Mouse (Mus musculus): ENCODE data around the gene Psmc3ip. TPM values are rescaled to one million over a fixed set of nuclear protein-coding genes. Genes with fewer than 3 reads are reported as not detected.
"Not testable (repeated sequence)": the region's sequence is repeated elsewhere in the genome, so short reads cannot be mapped to it uniquely, and the experiment has no call there.

The Psmc3ip gene
- polyA plus RNA-seq, 1 experiment from 2014 or later = 30.8 TPM

- Histone ChIP-seq H3K36me3 (peaks cover 11% of the 10 kb centered on the region), H3K27me3 (no peaks in the 10 kb centered on the region), H3K4me3 (replicated peaks) (no peak overlapping the region), H3K9ac (replicated peaks) (no peak overlapping the region), H3K9me3 (peaks cover 4% of the 10 kb centered on the region; the same call in 1 of the 2 replicates), H3K4me1 (replicated peaks) (no peaks in the 10 kb centered on the region), H3K27ac (no peak overlapping the region), H3K4me2 (replicated peaks) (no peak overlapping the region)
- ATAC-seq = no peak
- WGBS = 93% methylated on average over 2 of the region's 2 CpGs
Measured at GRCm38 (mm10) chr11:101131187-101131586, 36.0 kb upstream of the Psmc3ip start.

DNA sequence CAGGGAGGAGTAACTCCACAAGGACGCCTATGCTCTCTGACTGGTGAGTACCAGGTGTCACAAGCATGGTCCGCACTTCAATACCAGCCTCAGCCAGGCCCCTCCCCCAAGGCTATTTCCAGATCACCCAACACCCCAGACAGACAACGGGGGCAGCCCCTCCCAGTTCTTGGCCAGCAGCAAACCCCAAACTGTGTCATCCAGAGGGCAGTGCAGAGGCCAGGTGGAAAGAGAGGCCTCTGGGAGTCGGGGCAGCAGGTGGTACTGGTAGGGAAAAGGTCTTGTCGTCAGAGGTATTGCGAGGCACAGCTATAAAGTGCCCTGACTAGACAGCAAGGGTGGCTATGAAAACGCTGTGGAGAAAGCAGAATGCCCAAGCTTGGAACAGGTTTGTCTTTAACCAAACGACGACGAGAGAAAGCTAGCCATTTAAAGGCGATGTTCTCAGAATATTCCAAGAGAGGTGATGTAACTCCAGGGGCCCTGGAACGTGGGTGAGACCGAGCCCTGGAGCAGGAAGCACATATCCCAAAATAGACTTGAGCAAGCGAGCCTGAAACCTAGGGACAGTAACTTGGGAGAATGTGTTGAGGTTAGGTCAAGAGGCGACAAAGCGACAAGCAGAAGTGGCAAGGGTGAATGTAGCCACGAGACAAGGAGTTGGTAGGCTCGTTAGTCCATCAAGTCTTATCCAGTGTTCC lies 35.0 kb upstream of the Psmc3ip start:
- Histone ChIP-seq H3K4me3 (replicated peaks) (no peak overlapping the region), H3K27me3 (no peaks in the 10 kb centered on the region), H3K27ac (no peak overlapping the region), H3K4me2 (replicated peaks) (no peak overlapping the region), H3K9me3 (peaks cover 4% of the 10 kb centered on the region; the same call in 1 of the 2 replicates), H3K9ac (replicated peaks) (no peak overlapping the region), H3K4me1 (replicated peaks) (no peaks in the 10 kb centered on the region), H3K36me3 (peaks cover 21% of the 10 kb centered on the region)
- 55% methylated on average over 18 of the region's 18 CpGs for WGBS
- no peak for ATAC-seq

DNA sequence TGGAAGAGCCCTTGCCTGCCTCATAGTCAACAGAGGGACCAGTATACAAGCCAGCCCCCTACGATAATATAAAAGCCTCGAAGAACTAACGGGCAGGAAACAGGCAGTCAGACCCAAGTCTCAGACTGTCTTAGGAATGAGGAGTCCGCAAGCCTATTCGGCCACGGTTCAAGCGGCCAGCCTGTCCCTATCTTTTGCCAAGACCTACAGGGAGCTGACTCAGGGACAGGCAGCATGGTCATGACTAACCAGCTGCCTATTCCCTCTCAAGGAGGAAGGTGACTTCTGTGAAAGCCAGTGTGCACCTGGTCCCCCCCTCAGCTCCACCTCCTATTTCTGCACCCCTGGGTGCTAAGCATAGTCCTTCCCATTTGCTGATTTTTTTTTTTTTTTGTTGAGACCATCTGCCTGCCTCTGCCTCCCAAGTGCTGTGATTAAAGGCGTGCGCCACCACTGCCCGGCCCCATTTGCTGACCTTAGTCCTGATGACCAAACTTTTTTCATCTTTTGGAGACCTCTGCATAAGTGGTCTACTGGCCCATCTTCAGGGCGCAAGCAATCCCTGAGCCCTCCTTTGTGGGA lies 33.9 kb upstream of the Psmc3ip start:
- no peak for ATAC-seq
- no peak overlapping the region for H3K4me3 ChIP-seq (replicated peaks)
- peaks cover 4% of the 10 kb centered on the region; the same call in 1 of the 2 replicates for H3K9me3 ChIP-seq
- WGBS = 90% methylated on average over 11 of the region's 11 CpGs
- H3K36me3 ChIP-seq = peaks cover 30% of the 10 kb centered on the region
- no peak overlapping the region for H3K4me2 ChIP-seq (replicated peaks)
- H3K27me3 ChIP-seq = no peaks in the 10 kb centered on the region
- H3K27ac ChIP-seq = no peak overlapping the region
- no peaks in the 10 kb centered on the region for H3K4me1 ChIP-seq (replicated peaks)
- no peak overlapping the region for H3K9ac ChIP-seq (replicated peaks)

DNA sequence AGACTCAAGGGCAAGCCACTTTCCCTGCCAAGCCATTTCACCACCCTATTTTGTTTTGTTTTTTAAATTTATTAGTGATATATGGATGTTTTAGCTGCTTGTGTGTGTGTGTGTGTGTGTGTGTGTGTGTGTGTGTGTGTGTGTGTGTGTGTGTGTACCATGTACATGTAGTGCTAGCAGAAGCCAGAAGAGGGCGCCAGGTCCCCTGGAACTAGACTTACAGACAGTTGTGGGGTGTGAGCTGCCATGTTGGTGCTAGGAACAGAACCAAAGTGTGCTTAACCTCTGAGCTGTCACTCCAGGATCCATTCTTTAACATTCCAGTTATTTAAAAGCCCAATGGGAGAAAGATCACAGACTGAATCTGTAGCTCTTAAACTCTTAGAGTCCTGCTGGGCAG lies 31.8 kb upstream of the Psmc3ip start:
- no peak overlapping the region for H3K4me3 ChIP-seq (replicated peaks)
- H3K27ac ChIP-seq = no peak overlapping the region
- peaks cover 49% of the 10 kb centered on the region for H3K36me3 ChIP-seq
- H3K9me3 ChIP-seq = peaks cover 4% of the 10 kb centered on the region; the same call in 1 of the 2 replicates
- H3K27me3 ChIP-seq = no peaks in the 10 kb centered on the region
- no peak overlapping the region for H3K9ac ChIP-seq (replicated peaks)
- no peak overlapping the region for H3K4me2 ChIP-seq (replicated peaks)
- 100% methylated on average over 1 of the region's 1 CpGs for WGBS
- ATAC-seq = no peak
- no peaks in the 10 kb centered on the region for H3K4me1 ChIP-seq (replicated peaks)

- not testable (repeated sequence) for H3K27me3 ChIP-seq; H3K4me3 ChIP-seq (replicated peaks); H3K9ac ChIP-seq (replicated peaks); ATAC-seq; H3K9me3 ChIP-seq; H3K4me2 ChIP-seq (replicated peaks); H3K27ac ChIP-seq
- Histone ChIP-seq H3K36me3 (peaks cover 54% of the 10 kb centered on the region), H3K4me1 (replicated peaks) (peaks cover 13% of the 10 kb centered on the region)
- WGBS = 100% methylated on average over 9 of the region's 9 CpGs
Measured at GRCm38 (mm10) chr11:101125008-101125407, 29.8 kb upstream of the Psmc3ip start.

DNA sequence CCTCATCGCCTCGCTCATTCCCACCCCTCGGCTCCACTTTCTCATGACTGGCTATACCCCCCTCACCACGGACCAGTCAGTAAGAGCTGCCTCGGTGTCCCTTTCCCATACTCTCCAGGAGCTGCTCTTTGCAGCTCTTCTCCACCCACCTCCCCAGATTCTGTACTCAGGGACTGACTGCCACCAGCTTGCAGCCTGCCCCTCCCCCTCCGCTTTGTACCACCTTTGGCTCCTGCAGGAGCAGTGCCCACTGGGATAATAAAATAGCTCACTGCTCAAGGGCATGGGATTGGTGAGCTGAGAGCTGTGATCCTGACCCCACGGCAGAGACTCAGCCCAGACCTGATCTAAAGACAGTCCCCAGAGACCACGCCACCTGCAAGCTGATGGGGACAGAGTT lies 29.3 kb upstream of the Psmc3ip start:
- not testable (repeated sequence) for H3K9ac ChIP-seq (replicated peaks); H3K4me3 ChIP-seq (replicated peaks); H3K27ac ChIP-seq; H3K9me3 ChIP-seq; ATAC-seq; H3K27me3 ChIP-seq; H3K4me2 ChIP-seq (replicated peaks)
- Histone ChIP-seq H3K4me1 (replicated peaks) (peaks cover 13% of the 10 kb centered on the region), H3K36me3 (peaks cover 54% of the 10 kb centered on the region)
- WGBS = 98% methylated on average over 8 of the region's 8 CpGs

DNA sequence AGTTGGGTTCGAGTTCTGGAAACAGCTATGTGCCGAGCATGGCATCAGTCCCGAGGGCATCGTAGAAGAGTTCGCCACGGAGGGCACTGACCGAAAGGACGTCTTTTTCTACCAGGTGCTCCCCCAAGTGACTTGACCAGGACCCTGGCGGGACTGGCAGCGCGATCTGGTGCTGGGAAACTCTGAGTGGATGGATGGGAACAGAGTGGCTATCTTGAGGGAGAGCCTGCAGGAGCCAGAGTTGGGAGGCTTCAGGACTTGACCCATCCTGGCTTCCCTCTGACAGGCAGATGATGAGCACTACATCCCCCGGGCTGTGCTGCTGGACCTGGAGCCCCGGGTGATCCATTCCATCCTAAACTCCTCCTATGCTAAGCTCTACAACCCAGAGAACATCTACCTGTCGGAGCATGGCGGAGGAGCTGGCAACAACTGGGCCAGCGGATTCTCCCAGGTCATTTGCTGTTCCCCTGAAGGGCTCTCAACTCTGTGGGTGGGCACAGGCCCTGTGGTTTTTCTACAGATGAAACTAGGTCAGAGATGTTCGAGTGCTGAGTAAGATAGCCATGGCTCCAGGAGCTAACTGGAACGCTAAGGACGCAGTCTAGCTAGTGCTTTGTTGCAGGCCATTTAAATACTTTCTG lies 25.4 kb upstream of the Psmc3ip start:
- H3K27ac ChIP-seq = peak overlapping the region; percentile 92
- H3K4me3 ChIP-seq (replicated peaks) = peak overlapping the region; percentile 90
- 24% methylated on average over 19 of the region's 19 CpGs for WGBS
- peaks cover 41% of the 10 kb centered on the region for H3K36me3 ChIP-seq
- H3K9ac ChIP-seq (replicated peaks) = peak overlapping the region; percentile 90
- H3K4me1 ChIP-seq (replicated peaks) = peaks cover 42% of the 10 kb centered on the region
- H3K27me3 ChIP-seq = no peaks in the 10 kb centered on the region
- ATAC-seq = no peak
- H3K4me2 ChIP-seq (replicated peaks) = peak overlapping the region; percentile 97
- no peaks in the 10 kb centered on the region for H3K9me3 ChIP-seq

DNA sequence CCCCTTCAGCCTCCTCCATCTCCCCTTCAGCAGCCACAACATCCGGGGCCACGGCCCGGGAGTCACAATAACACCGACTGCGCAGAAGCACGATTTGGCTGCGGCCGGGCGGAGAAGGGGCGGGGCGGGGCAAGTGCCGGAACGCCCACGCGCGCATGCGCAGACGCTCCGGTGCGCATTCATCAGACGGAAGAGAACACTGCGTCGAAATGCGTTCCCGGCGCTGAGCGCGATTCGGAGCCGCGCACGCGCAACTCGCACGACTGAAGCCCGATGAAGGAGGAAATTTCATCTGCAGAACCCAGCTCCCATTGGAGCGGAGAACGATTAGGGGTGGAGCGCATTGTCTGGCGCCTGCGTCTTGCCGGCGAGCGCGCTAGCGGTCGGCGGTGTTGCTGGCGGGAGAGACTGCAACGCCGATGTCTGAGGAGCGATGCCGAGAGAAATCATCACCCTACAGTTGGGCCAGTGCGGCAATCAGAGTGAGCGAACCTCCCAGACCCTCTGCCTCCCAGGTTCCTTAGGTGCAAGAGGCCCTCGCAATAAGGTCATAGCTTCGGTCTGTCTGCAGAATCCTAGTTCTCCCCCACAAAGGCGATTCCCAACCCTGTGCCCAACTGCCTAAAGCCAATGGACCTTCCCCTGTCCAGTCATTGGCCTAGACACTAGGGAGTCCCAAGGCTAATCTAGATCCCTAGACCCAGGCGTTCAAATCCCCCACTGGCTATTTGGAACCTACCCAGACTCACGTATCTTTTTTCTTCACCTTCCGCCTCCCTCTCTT lies 24.7 kb upstream of the Psmc3ip start, which contains the start of the genes Retreg3 and Tubg1:
Gene Retreg3 (minus strand): TSS at position 133 of the 784 bp plus-strand sequence.
Gene Tubg1 (plus strand): TSS at position 178 of the 784 bp plus-strand sequence.
- Histone ChIP-seq H3K4me3 (replicated peaks) (peak within 1 kb of the TSS; percentile 90), H3K4me1 (replicated peaks) (peaks cover 49% of the 10 kb centered on the region)
- under 1% methylated on average over 61 of the region's 61 CpGs for WGBS

GRCm38 (mm10) chr11:101119131-101119760 lies 24.0 kb upstream of the Psmc3ip start:
- Histone ChIP-seq H3K9me3 (no peaks in the 10 kb centered on the region), H3K4me2 (replicated peaks) (peak overlapping the region; percentile 98), H3K36me3 (peaks cover 27% of the 10 kb centered on the region), H3K4me3 (replicated peaks) (peak overlapping the region; percentile 90), H3K9ac (replicated peaks) (peak overlapping the region; percentile 98), H3K4me1 (replicated peaks) (peaks cover 52% of the 10 kb centered on the region), H3K27ac (peak overlapping the region; percentile 92), H3K27me3 (no peaks in the 10 kb centered on the region)
- peak; percentile 87 for ATAC-seq
- WGBS = under 1% methylated on average over 39 of the region's 39 CpGs

More for the DNA sequence above, 24.7 kb upstream of the Psmc3ip start, which contains the start of the genes Retreg3 and Tubg1:
- peaks cover 34% of the 10 kb centered on the region for H3K36me3 ChIP-seq
- H3K27me3 ChIP-seq = no peaks in the 10 kb centered on the region
- peak; percentile 96 for ATAC-seq
- peak within 1 kb of the TSS; percentile 98 for H3K9ac ChIP-seq (replicated peaks)
- peak within 1 kb of the TSS; percentile 98 for H3K4me2 ChIP-seq (replicated peaks)
- H3K27ac ChIP-seq = peak within 1 kb of the TSS; percentile 92
- no peaks in the 10 kb centered on the region for H3K9me3 ChIP-seq

GRCm38 (mm10) chr11:101118105-101118504 lies 22.9 kb upstream of the Psmc3ip start:
- Histone ChIP-seq H3K27ac (no peak overlapping the region), H3K36me3 (peaks cover 17% of the 10 kb centered on the region), H3K27me3 (no peaks in the 10 kb centered on the region), H3K4me1 (replicated peaks) (peaks cover 52% of the 10 kb centered on the region), H3K9ac (replicated peaks) (peak overlapping the region; percentile 98), H3K9me3 (no peaks in the 10 kb centered on the region), H3K4me3 (replicated peaks) (peak overlapping the region; percentile 90), H3K4me2 (replicated peaks) (peak overlapping the region; percentile 98)
- no peak for ATAC-seq
- WGBS = 67% methylated on average over 4 of the region's 4 CpGs

- Histone ChIP-seq H3K9ac (replicated peaks) (0 out of 2 replicates have a peak overlapping the region, but pooled peaks have one; percentile 23), H3K4me1 (replicated peaks) (peaks cover 42% of the 10 kb centered on the region), H3K9me3 (no peaks in the 10 kb centered on the region), H3K4me2 (replicated peaks) (no peak overlapping the region), H3K4me3 (replicated peaks) (no peak overlapping the region), H3K36me3 (peaks cover 4% of the 10 kb centered on the region; the same call in 1 of the 2 replicates), H3K27me3 (no peaks in the 10 kb centered on the region), H3K27ac (peak overlapping the region; percentile 51; the same call in 1 of the 2 replicates)
- ATAC-seq = no peak
- WGBS = 68% methylated on average over 2 of the region's 2 CpGs
Measured at GRCm38 (mm10) chr11:101115564-101115963, 20.3 kb upstream of the Psmc3ip start.
